Mouse (Mus musculus) left cerebral cortex, adult 2 months (tissue): ENCODE measurements at regions not wholly inside any gene's neighbourhood (a gene's known extent, or its start where the extent isn't known, plus 50 kb on each side); places are given as distances from the start of the nearest gene placed in this dataset.

ENCODE experiments used
- DNase-seq, 2 experiments: peaks; one replicate each; pipeline ENCODE4 v3.0.0; 2021 to 2022; ENCODE audit warnings: low spot score in 2 of 2, mixed read lengths in 1 of 2; ENCODE audit errors: extremely low spot score in 1 of 2
- H3K27ac ChIP-seq: fragments of 200-600 bp; 2 replicates; pipeline ENCODE4 v1.8.1; 2022
- H3K4me3 ChIP-seq: fragments of 200-600 bp; 2 replicates; pipeline ENCODE4 v1.8.1; 2022
- CTCF ChIP-seq: fragments of 200-600 bp; IDR thresholded peaks from 2 replicates; pipeline ENCODE4 v1.8.1; 2022; ENCODE audit warnings: antibody characterized with exemption, mild to moderate bottlenecking, moderate library complexity
- intact Hi-C: fragments of 180-260 bp; cut with DNase I; formaldehyde crosslinking; loops from one replicate; pipeline ENCODE4 v1.15.1; 2025

- intact Hi-C loops, result loop anchor here (1.0 to 5.0 kb wide), 2 partner anchors 90 to 171 kb away; no protein-coding TSS in a partner anchor
Observed at GRCm38 (mm10) chr16:77330996-77331395, 270.9 kb downstream of the Gm11146 start.

GRCm38 (mm10) chr16:77329711-77330530, 272.0 kb downstream of the Gm11146 start:
- intact Hi-C loops, result loop anchor here (2.0 to 10.0 kb wide), 3 partner anchors 93 to 265 kb away; no protein-coding TSS in a partner anchor
- no peak for DNase-seq
- H3K27ac ChIP-seq, result peak overlapping the region; percentile 88
- H3K4me3 ChIP-seq, result peak overlapping the region; percentile 40
- TF ChIP-seq CTCF, result no peak

More at GRCm38 (mm10) chr16:77330996-77331395, 270.9 kb downstream of the Gm11146 start:
- no peak for DNase-seq
- H3K27ac ChIP-seq, result peak overlapping the region; percentile 88
- H3K4me3 ChIP-seq, result peak overlapping the region; percentile 40
- TF ChIP-seq CTCF, result no peak

- DNase-seq, result peak; percentile 26 to 40
- intact Hi-C loops, result loop anchor here (2.0 to 10.0 kb wide), 2 partner anchors 92 to 266 kb away; no protein-coding TSS in a partner anchor
- no peak; the same call in 1 of the 2 replicates for TF ChIP-seq CTCF
- peak overlapping the region; percentile 40 for H3K4me3 ChIP-seq
- peak overlapping the region; percentile 88 for H3K27ac ChIP-seq
Observed at GRCm38 (mm10) chr16:77329160-77329691, 272.7 kb downstream of the Gm11146 start.

- H3K27ac ChIP-seq, result peak overlapping the region; percentile 88
- no peak; the same call in 1 of the 2 replicates for TF ChIP-seq CTCF
- intact Hi-C loops, result loop anchor here (2.0 to 10.0 kb wide), 2 partner anchors 92 to 266 kb away; no protein-coding TSS in a partner anchor
Observed at GRCm38 (mm10) chr16:77328628-77329159, 273.2 kb downstream of the Gm11146 start.

GRCm38 (mm10) chr16:77328049-77328448, 273.8 kb downstream of the Gm11146 start:
- H3K27ac ChIP-seq, result no peak overlapping the region; the same call in 1 of the 2 replicates
- no peak for TF ChIP-seq CTCF
- intact Hi-C loops, result loop anchor here (2.0 to 10.0 kb wide), 2 partner anchors 91 to 267 kb away; no protein-coding TSS in a partner anchor
- no peak for DNase-seq
- H3K4me3 ChIP-seq, result peak overlapping the region; percentile 40

More at GRCm38 (mm10) chr16:77328628-77329159, 273.2 kb downstream of the Gm11146 start:
- DNase-seq, result no peak
- peak overlapping the region; percentile 40 for H3K4me3 ChIP-seq

- H3K4me3 ChIP-seq, result no peak overlapping the region
- DNase-seq, result no peak
- no peak for TF ChIP-seq CTCF
- intact Hi-C loops, result loop anchor here (10.0 kb wide), 1 partner anchor 272 kb away; no protein-coding TSS in a partner anchor
- H3K27ac ChIP-seq, result no peak overlapping the region
Observed at GRCm38 (mm10) chr16:77322338-77322737, 279.6 kb downstream of the Gm11146 start.

- Histone ChIP-seq H3K27ac (no peak overlapping the region), H3K4me3 (no peak overlapping the region)
- no peak for TF ChIP-seq CTCF
- intact Hi-C loops, result no loop called here
- no peak for DNase-seq
Observed at GRCm38 (mm10) chr16:77318150-77318549, 283.7 kb downstream of the Gm11146 start.

GRCm38 (mm10) chr16:77315354-77315753, 286.5 kb downstream of the Gm11146 start:
- DNase-seq, result no peak
- TF ChIP-seq CTCF, result no peak
- H3K4me3 ChIP-seq, result no peak overlapping the region
- H3K27ac ChIP-seq, result peak overlapping the region; percentile 34
- intact Hi-C loops, result no loop called here

GRCm38 (mm10) chr16:77313195-77313594, 288.7 kb downstream of the Gm11146 start:
- no peak for TF ChIP-seq CTCF
- H3K27ac ChIP-seq, result no peak overlapping the region
- intact Hi-C loops, result no loop called here
- H3K4me3 ChIP-seq, result no peak overlapping the region
- DNase-seq, result no peak

GRCm38 (mm10) chr16:77301270-77302171, 288.0 kb downstream of the Usp25 start:
- no peak for DNase-seq
- TF ChIP-seq CTCF, result no peak
- intact Hi-C loops, result no loop called here
- Histone ChIP-seq H3K27ac (no peak overlapping the region; the same call in 1 of the 2 replicates), H3K4me3 (no peak overlapping the region)
